Mouse (Mus musculus) stomach, embryonic 14.5 days (tissue): ENCODE measurements around the gene Elovl5. TPM values are rescaled to one million over a fixed set of nuclear protein-coding genes. Genes with fewer than 3 reads are reported as not detected.
A peak's percentile ranks its signal among the peaks of the same experiment; 100 is the strongest.

Source experiments
- ATAC-seq: fragments of 200-750 bp; cut with Nextera tagmentation; 2 replicates; pipeline ENCODE4 v1.8.0; 2017; ENCODE audit warnings: low read depth, moderate TSS enrichment; ENCODE audit not compliant: insufficient number of reproducible peaks, insufficient read depth, low FRiP score
- H3K27ac ChIP-seq: fragments of 300-500 bp; sonication (generic); 2 replicates; pipeline ENCODE4 v1.5.1; 2014; ENCODE audit warnings: mild to moderate bottlenecking, low read length, moderate library complexity, mixed read lengths
- H3K27me3 ChIP-seq: fragments of 300-500 bp; sonication (generic); 2 replicates; pipeline ENCODE4 v1.6.1; 2014; ENCODE audit warnings: low read length, control low read depth, mixed read lengths; ENCODE audit not compliant: control insufficient read depth, insufficient read depth
- H3K36me3 ChIP-seq: fragments of 300-500 bp; sonication (generic); 2 replicates; pipeline ENCODE4 v1.6.1; 2014; ENCODE audit warnings: mild to moderate bottlenecking, control low read depth, low read length, moderate library complexity, mixed read lengths; ENCODE audit not compliant: control insufficient read depth, insufficient read depth
- H3K4me1 ChIP-seq: fragments of 300-500 bp; sonication (generic); 2 replicates; pipeline ENCODE4 v1.6.1; 2014; ENCODE audit warnings: low read length, control low read depth, mixed read lengths; ENCODE audit not compliant: control insufficient read depth, insufficient read depth
- H3K4me2 ChIP-seq: fragments of 300-500 bp; sonication (generic); replicated peaks from 2 replicates; pipeline ENCODE4 v1.6.1; 2014; ENCODE audit warnings: low read depth, low read length, control low read depth
- H3K4me3 ChIP-seq: fragments of 300-500 bp; sonication (generic); 2 replicates; pipeline ENCODE4 v1.5.1; 2014; ENCODE audit warnings: low read depth, low read length, control low read depth
- H3K9ac ChIP-seq: fragments of 300-500 bp; sonication (generic); replicated peaks from 2 replicates; pipeline ENCODE4 v1.6.1; 2014; ENCODE audit warnings: low read depth, mild to moderate bottlenecking, control low read depth, low read length, moderate library complexity, mixed read lengths
- H3K9me3 ChIP-seq: fragments of 300-500 bp; sonication (generic); 2 replicates; pipeline ENCODE4 v1.6.1; 2016; ENCODE audit warnings: low read depth, low read length, control low read depth; ENCODE audit not compliant: control insufficient read depth
- WGBS: fragments of 180-500 bp; shearing (Covaris S2); extraction: QIAGEN DNeasy Blood & Tissue Kit; methylation state at CpG from one replicate; pipeline ENCODE4 v1.1.7; 2014; 5-methylcytosine and 5-hydroxymethylcytosine counted together
- polyA plus RNA-seq: library from polyadenylated mRNA; unstranded; fragments of >200 nt; fragmentation: Nextera tagmentation; extraction: Ambion mirVana; gene quantifications from 2 replicates; pipeline ENCODE4 v1.2.1, GENCODE M21; 2014

Elovl5 gene
- polyA plus RNA-seq, 1 experiment from 2014 or later: 89.1 TPM

DNA sequence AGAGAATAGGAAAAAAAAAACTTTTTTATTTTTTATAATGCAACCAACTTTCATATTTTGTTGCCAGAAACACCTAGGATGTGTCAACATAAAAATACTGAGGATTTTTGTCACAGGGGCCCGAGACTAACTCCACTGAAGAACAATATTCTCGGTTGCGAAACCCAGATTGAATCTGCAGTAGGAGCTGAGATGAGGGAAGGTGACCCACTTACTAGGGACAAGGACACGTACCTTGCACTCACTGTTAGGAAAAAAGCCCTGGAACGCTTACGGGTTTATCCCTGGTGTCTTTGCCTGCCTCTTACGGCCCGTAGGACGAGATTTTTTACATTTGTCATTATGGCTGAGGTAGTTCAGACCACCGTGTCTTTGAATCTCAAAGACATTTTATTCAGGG, 25.2 kb downstream of the Elovl5 start:
- WGBS: 82% methylated on average over 10 of the region's 10 CpGs
- no peaks in the 10 kb centered on the region for H3K36me3 ChIP-seq

DNA sequence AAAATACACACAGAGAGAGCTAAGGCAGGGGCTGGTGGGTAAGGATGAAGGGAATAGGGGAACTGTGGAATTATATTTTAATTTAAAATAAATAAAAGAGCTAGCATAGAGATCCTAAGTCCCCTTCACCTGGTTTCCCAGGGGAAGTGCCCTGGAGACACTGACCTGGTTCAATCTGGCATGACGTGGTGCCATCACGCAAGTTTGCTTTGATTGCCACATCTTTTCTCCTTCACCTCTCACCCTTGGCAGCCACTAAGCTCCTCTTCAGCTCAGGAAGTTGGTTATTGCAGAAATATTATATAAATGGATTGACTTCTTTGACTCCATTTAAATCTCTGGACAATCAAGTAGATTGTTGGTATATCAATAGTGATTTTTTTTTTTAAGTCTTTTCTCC, 26.2 kb downstream of the Elovl5 start:
- Histone ChIP-seq H3K4me3 (no peak overlapping the region), H3K9ac (no peak overlapping the region), H3K4me2 (no peak overlapping the region), H3K9me3 (no peaks in the 10 kb centered on the region), H3K27me3 (no peaks in the 10 kb centered on the region), H3K4me1 (peaks cover 10% of the 10 kb centered on the region), H3K27ac (no peak overlapping the region), H3K36me3 (no peaks in the 10 kb centered on the region)
- ATAC-seq: no peak
- WGBS: 91% methylated on average over 2 of the region's 2 CpGs

More for the DNA sequence above, 25.2 kb downstream of the Elovl5 start:
- H3K9me3 ChIP-seq: no peaks in the 10 kb centered on the region
- no peak overlapping the region for H3K4me2 ChIP-seq
- no peak overlapping the region for H3K4me3 ChIP-seq
- H3K4me1 ChIP-seq: peaks cover 10% of the 10 kb centered on the region
- H3K27me3 ChIP-seq: no peaks in the 10 kb centered on the region
- H3K27ac ChIP-seq: no peak overlapping the region
- no peak overlapping the region for H3K9ac ChIP-seq
- ATAC-seq: no peak

DNA sequence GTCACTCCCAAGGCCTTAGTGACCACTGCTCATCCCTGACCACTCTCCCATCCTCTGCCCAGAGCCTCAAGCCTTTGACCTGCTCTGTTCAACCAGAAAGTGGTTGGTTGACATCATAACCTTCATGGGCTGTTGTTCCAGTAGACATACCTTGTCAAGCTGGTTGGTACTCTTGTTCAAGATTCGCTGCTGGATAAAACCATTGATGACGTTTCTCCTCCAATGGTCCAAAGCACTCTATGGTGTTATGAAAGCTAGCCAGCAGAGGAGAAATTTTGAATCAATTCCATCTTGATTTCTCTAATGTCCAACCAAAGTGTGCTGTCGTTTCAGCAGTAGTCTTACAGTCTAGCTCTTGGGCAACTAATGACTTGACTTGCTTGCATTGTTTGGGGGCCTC, 27.0 kb downstream of the Elovl5 start:
- Histone ChIP-seq H3K27me3 (no peaks in the 10 kb centered on the region), H3K4me3 (no peak overlapping the region), H3K36me3 (no peaks in the 10 kb centered on the region), H3K4me2 (no peak overlapping the region), H3K9me3 (no peaks in the 10 kb centered on the region), H3K9ac (no peak overlapping the region), H3K4me1 (peaks cover 7% of the 10 kb centered on the region; the same call in 1 of the 2 replicates), H3K27ac (no peak overlapping the region)
- ATAC-seq: no peak
- 88% methylated on average over 3 of the region's 3 CpGs for WGBS

DNA sequence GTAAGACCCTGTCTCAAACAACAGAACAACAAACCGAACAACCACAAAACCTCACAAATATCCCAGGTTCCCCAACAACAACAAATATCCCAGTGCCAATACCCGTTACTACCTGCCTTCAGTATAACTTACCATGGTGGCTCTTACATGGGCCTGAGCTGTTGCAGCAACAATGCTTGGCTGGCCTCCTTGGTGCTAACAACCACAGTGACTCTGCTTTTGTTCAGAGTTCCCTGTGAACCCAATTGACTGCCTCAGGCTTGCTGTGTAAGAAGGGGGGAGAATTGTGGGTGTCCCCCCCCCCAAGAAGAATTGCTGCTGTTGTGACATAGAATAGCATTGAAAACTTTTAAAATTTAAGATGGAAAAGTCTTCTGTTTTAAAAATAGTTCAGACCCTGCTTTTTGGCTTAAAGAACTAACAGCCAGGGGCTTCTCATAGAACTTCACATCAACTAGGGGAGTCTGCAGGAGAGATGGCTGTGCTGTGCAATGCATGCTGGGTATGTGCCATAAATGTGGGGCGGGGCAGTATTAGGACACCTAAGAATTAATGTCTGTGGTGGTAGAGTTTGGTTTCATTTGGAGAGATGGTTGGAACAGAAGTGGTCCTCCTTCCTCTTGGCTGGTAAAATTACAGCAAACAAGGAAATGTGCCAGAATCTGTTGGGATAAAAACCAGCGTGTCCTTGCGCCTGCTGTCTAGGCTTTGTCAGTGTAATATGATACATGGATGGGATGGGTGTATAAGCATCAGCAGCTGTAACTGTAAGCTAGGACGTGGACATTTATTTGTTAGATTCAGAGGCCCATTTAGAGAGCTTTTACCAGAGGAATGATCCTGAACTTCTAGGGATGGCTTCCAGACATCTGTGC, 28.9 kb downstream of the Elovl5 start:
- no peak overlapping the region for H3K4me2 ChIP-seq
- ATAC-seq: peak; percentile 67; the same call in 1 of the 2 replicates
- H3K36me3 ChIP-seq: no peaks in the 10 kb centered on the region
- 60% methylated on average over 6 of the region's 6 CpGs for WGBS
- H3K27me3 ChIP-seq: no peaks in the 10 kb centered on the region
- H3K9me3 ChIP-seq: no peaks in the 10 kb centered on the region
- H3K4me3 ChIP-seq: no peak overlapping the region
- peaks cover 9% of the 10 kb centered on the region; the same call in 1 of the 2 replicates for H3K4me1 ChIP-seq
- H3K9ac ChIP-seq: no peak overlapping the region
- H3K27ac ChIP-seq: no peak overlapping the region; the same call in 1 of the 2 replicates

DNA sequence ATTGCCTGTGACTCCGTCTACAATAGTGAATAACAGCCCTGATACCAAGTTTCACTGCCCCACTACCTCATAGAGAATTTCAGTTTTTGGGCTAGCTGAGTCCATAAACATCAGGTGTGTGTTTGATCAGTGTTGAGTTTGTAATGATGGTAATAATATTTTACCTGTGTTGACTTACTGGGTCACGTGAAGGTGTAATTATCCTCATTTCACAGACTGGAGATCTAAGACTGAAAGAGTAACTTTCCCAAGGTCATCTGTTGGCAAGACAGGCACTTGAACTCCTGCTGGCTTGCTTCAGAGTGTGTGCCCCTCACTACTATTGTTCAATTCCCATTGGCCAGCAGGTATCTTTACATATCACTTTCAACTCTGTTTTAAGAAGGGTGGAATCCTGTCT, 31.1 kb downstream of the Elovl5 start:
- no peak overlapping the region for H3K27ac ChIP-seq
- no peaks in the 10 kb centered on the region for H3K36me3 ChIP-seq
- H3K4me2 ChIP-seq: no peak overlapping the region
- peaks cover 14% of the 10 kb centered on the region; the same call in 1 of the 2 replicates for H3K4me1 ChIP-seq
- H3K9ac ChIP-seq: no peak overlapping the region
- no peaks in the 10 kb centered on the region for H3K9me3 ChIP-seq
- no peak overlapping the region for H3K4me3 ChIP-seq
- 82% methylated on average over 2 of the region's 2 CpGs for WGBS
- no peak for ATAC-seq
- H3K27me3 ChIP-seq: no peaks in the 10 kb centered on the region

DNA sequence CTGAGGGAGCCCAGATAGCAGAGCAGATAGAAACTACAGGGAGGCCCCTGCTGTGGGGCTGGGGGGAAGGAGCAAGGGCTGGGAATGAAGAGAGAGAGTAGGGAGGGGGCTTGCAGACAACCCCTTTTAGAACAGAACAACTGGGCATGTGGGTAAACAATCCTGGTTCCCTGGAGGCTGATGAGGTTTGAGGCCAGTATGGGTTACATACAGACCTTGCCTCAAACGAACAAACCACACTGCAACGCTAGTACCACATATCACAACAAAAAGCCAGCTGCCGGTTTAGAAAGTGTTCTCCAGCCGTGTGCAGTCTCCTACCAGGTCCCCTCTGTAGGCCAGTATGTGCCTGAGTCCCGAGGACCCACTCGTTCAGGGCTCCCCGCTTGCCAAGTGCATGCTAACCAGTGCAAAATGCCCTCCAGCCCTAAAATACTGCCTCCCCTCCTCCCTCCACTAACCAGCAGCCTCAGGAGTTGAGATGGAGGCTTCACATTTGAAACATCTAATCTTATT, 32.6 kb downstream of the Elovl5 start:
- H3K4me2 ChIP-seq: no peak overlapping the region
- WGBS: 35% methylated on average over 7 of the region's 7 CpGs
- peaks cover 14% of the 10 kb centered on the region; the same call in 1 of the 2 replicates for H3K4me1 ChIP-seq
- H3K4me3 ChIP-seq: no peak overlapping the region
- H3K36me3 ChIP-seq: no peaks in the 10 kb centered on the region
- no peak overlapping the region for H3K27ac ChIP-seq
- no peaks in the 10 kb centered on the region for H3K27me3 ChIP-seq
- no peak overlapping the region for H3K9ac ChIP-seq
- no peak for ATAC-seq
- no peaks in the 10 kb centered on the region for H3K9me3 ChIP-seq

DNA sequence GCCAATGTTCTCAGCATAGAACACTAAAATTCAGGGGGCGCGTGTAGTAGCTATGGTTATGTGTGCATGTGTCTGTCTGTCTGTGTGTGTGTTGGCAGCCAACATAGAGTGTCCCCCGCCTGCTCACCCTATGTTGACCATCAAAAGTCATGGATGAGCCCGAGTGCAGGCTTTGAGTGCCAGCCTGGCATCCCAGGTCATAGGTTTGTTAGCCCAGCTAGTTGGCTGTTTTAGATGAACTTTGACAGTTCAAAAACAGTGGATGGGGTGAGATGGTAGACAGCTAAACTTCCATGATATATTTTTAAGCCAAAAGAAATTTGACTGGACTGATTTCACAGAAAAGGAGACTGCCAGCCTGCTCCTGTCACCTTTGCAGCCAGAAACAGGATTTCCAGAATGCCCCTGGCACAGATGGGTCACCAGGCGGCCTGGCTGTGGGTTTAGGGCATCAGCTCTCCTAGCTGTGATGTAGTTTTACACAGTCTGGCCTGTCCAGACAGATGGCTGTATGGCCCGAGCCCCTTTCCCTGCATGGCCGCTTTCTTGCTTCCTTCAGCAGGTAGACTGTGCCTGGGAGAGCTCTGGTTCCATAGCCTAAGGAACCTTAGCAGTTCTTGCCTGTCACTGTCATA, 33.8 kb downstream of the Elovl5 start:
- no peak overlapping the region for H3K4me2 ChIP-seq
- 85% methylated on average over 7 of the region's 7 CpGs for WGBS
- H3K36me3 ChIP-seq: no peaks in the 10 kb centered on the region
- no peak overlapping the region for H3K4me3 ChIP-seq
- ATAC-seq: no peak
- H3K4me1 ChIP-seq: peaks cover 11% of the 10 kb centered on the region; the same call in 1 of the 2 replicates
- no peak overlapping the region for H3K27ac ChIP-seq
- H3K9ac ChIP-seq: no peak overlapping the region
- no peaks in the 10 kb centered on the region for H3K27me3 ChIP-seq
- no peaks in the 10 kb centered on the region for H3K9me3 ChIP-seq

DNA sequence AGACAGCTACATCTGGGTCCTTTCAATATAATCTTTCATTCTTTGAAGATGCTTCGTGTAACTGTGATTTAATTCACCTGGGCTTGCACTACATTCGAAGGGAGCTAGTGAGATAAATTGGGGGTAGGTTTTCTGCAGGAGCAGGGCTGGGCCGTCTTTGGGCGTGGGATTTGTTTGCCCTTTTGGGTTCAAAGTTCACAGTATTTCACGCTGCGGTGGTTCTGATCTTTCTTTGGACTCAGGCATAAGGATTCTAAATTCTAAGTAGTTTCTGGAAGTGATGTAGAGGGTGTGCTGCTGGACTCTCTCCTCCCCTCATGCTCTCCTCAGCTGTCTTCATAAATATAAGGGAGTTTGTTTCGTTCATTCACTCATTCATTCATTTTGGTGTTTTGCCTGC, 34.8 kb downstream of the Elovl5 start:
- no peak overlapping the region for H3K9ac ChIP-seq
- no peak overlapping the region for H3K4me3 ChIP-seq
- H3K4me1 ChIP-seq: peaks cover 10% of the 10 kb centered on the region; the same call in 1 of the 2 replicates
- H3K4me2 ChIP-seq: no peak overlapping the region
- H3K27ac ChIP-seq: no peak overlapping the region
- H3K27me3 ChIP-seq: no peaks in the 10 kb centered on the region
- 35% methylated on average over 7 of the region's 7 CpGs for WGBS
- H3K9me3 ChIP-seq: no peaks in the 10 kb centered on the region
- no peaks in the 10 kb centered on the region for H3K36me3 ChIP-seq
- no peak for ATAC-seq
